Mouse (Mus musculus) liver, embryonic 14.5 days (tissue): ENCODE data around the gene Toe1.

Experiments
- CTCF ChIP-seq: IDR thresholded peaks from 2 replicates; pipeline ENCODE4 v1.5.1; 2016; ENCODE audit warnings: antibody characterized with exemption, low read depth, control low read depth
- EP300 ChIP-seq: IDR thresholded peaks from 2 replicates; pipeline ENCODE4 v1.6.1; 2016; ENCODE audit warnings: antibody characterized with exemption, low read depth

GRCm38 (mm10) chr4:116819968-116820901 lies 12.8 kb upstream of the Toe1 start:
- no peak for TF ChIP-seq CTCF
- no peak for TF ChIP-seq EP300
